ENCODE assay signal across 22 mouse cellular contexts in the genomic region with DNA sequence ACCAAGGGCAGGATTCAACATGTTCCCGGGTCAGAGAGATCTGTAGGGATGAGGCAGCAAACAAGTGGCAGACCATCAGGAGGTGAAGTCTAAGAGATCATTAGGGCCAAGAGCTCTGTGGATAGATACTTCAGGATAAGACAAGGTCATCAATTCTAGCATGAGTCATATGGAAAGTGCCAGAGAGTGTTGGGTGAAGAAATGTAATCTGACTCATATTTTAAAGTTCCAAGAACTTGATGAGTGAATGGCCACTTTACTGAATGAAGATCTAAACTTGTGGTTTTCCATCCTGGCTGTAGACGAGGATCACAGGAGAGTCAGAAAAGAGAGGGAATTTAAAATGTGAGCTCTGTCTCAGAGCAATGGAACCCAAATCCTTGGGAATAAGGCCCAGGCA.
DNase-seq lines count a peak whose midpoint lies in the region; ATAC-seq and TF ChIP-seq lines count a peak whose summit lies in the region.
"Had no signal": no experiment of that assay in that cellular context is flagged by ENCODE, and none has a peak within 500 bp of the region (broad histone marks: within the 10 kb centered on the region; RNA-seq: fewer than 3 reads in every experiment).

No protein-coding gene starts in this region.

- H3K4me3 ChIP-seq in CH12.LX (replicated peaks in 1 of 3; ENCODE audit: low read depth in 2 of 3, low read length in 2 of 3, poor library complexity in 1 of 3), result no peak overlapping the region
- H3K4me3 ChIP-seq in forebrain, embryonic 13.5 days, result no peak overlapping the region
- H3K4me3 ChIP-seq: embryonic facial prominence, embryonic 10.5 days; embryonic facial prominence, embryonic 12.5 days; forebrain, embryonic 10.5 days; forebrain, embryonic 12.5 days; forebrain, embryonic 15.5 days had no signal

- no peak for TF ChIP-seq RAD21 in CH12.LX (IDR thresholded peaks at IDR 0.05; ENCODE audit: low read depth, low read length)

- no peak for TF ChIP-seq EP300 in CH12.LX (IDR thresholded peaks at IDR 0.05; ENCODE audit: low read length)

- no peak for TF ChIP-seq CTCF in CH12.LX (conservative IDR thresholded peaks at IDR 0.05 in 1 of 2, IDR thresholded peaks at IDR 0.05 in 1 of 2; ENCODE audit: low read depth in 2 of 2, low read length in 2 of 2)

- H3K9me3 ChIP-seq in CH12.LX (replicated peaks; ENCODE audit: low read length), result peaks cover 5% of the 10 kb centered on the region
- no peaks in the 10 kb centered on the region for H3K9me3 ChIP-seq in forebrain, embryonic 13.5 days (replicated peaks)
- H3K9me3 ChIP-seq: embryonic facial prominence, embryonic 10.5 days; embryonic facial prominence, embryonic 12.5 days; forebrain, embryonic 10.5 days; forebrain, embryonic 12.5 days; forebrain, embryonic 15.5 days had no signal

- H3K79me2 ChIP-seq in CH12.LX (replicated peaks; ENCODE audit: control insufficient read depth, extremely low read depth, insufficient read depth, poor library complexity, severe bottlenecking), result no peaks in the 10 kb centered on the region

- no peak overlapping the region for H3K9ac ChIP-seq in CH12.LX (ENCODE audit: insufficient read depth, low read depth)
- H3K9ac ChIP-seq in forebrain, embryonic 13.5 days, result no peak overlapping the region
- H3K9ac ChIP-seq: embryonic facial prominence, embryonic 12.5 days; forebrain, embryonic 12.5 days; forebrain, embryonic 15.5 days; forebrain, postnatal 0 days had no signal

- H3K27ac ChIP-seq in CH12.LX (ENCODE audit: insufficient read depth, low read depth), result no peak overlapping the region
- H3K27ac ChIP-seq in forebrain, embryonic 13.5 days, result no peak overlapping the region
- H3K27ac ChIP-seq: embryonic facial prominence, embryonic 10.5 days; embryonic facial prominence, embryonic 12.5 days; forebrain, embryonic 10.5 days; forebrain, embryonic 12.5 days; forebrain, embryonic 15.5 days had no signal

- no peaks in the 10 kb centered on the region for H3K36me3 ChIP-seq in CH12.LX (replicated peaks in 1 of 2; ENCODE audit: control insufficient read depth in 1 of 2, insufficient read depth in 1 of 2, low read length in 1 of 2)
- H3K36me3 ChIP-seq in forebrain, embryonic 13.5 days (ENCODE audit: poor library complexity, severe bottlenecking), result no peaks in the 10 kb centered on the region
- H3K36me3 ChIP-seq: embryonic facial prominence, embryonic 10.5 days; embryonic facial prominence, embryonic 12.5 days; forebrain, embryonic 10.5 days; forebrain, embryonic 12.5 days; forebrain, embryonic 15.5 days had no signal

- peak; percentile 45 for DNase-seq in 3134 (ENCODE audit: extremely low read depth, insufficient read length, low spot score)
- peak; percentile 88 for DNase-seq in 3T3-L1 (ENCODE audit: low read depth, low spot score)
- DNase-seq in CH12.LX (ENCODE audit: extremely low read depth), result peak; percentile 11
- DNase-seq in NIH3T3 (ENCODE audit: low read depth), result peak; percentile 78
- DNase-seq in urinary bladder, postnatal 4 days (ENCODE audit: low spot score in 2 of 2), result no peak
- DNase-seq in neural tube, embryonic 10.5 days (ENCODE audit: extremely low spot score, low spot score), result no peak
- DNase-seq in retina, postnatal 1 day, result no peak
- DNase-seq: adrenal gland, adult 8-10 months; adrenal gland, postnatal 14 days; cerebellum, adult 11-12 months; cerebellum, adult 2 months; cerebellum, adult 9-10 months; cerebellum, postnatal 10 days; cerebellum, postnatal 25 days; forebrain, postnatal 0 days had no signal

- no peak for ATAC-seq in forebrain, embryonic 13.5 days
- ATAC-seq: CD4-positive, CD25-positive, alpha-beta regulatory T cell, adult 4 months; forebrain, embryonic 15.5 days; forebrain, postnatal 0 days had no signal

- H3K4me1 ChIP-seq in CH12.LX (ENCODE audit: control insufficient read depth in 1 of 2, insufficient read depth in 2 of 2), result no peaks in the 10 kb centered on the region; a peak in 1 of 4 replicates
- no peaks in the 10 kb centered on the region for H3K4me1 ChIP-seq in forebrain, embryonic 13.5 days
- H3K4me1 ChIP-seq: embryonic facial prominence, embryonic 10.5 days; embryonic facial prominence, embryonic 12.5 days; forebrain, embryonic 10.5 days; forebrain, embryonic 12.5 days; forebrain, embryonic 15.5 days had no signal

- in situ Hi-C loops in CH12.LX (cut with MboI; ENCODE audit: low pct_ligation_motif_present, low pct_unique_long_range_greater_than_20kb, low sequenced_read_pairs), result no loop called here

- dilution Hi-C loops in CH12.LX (cut with MboI; ENCODE audit: extremely low pct_ligation_motif_present, extremely low pct_unique_long_range_greater_than_20kb, low sequenced_read_pairs), result no loop called here

- TF ChIP-seq POLR2A in CH12.LX (IDR thresholded peaks at IDR 0.05; ENCODE audit: low read depth, low read length), result no peak

- 97% methylated on average over 2 of the region's 2 CpGs for WGBS in forebrain, embryonic 13.5 days

- H3K27me3 ChIP-seq in CH12.LX (replicated peaks), result no peaks in the 10 kb centered on the region
- H3K27me3 ChIP-seq in forebrain, embryonic 13.5 days, result no peaks in the 10 kb centered on the region
- H3K27me3 ChIP-seq: embryonic facial prominence, embryonic 12.5 days; forebrain, embryonic 12.5 days; forebrain, embryonic 15.5 days had no signal

- H3K4me2 ChIP-seq in CH12.LX (ENCODE audit: insufficient read depth, low read depth, poor library complexity, severe bottlenecking), result no peak overlapping the region
- H3K4me2 ChIP-seq in forebrain, embryonic 13.5 days, result no peak overlapping the region
- H3K4me2 ChIP-seq: embryonic facial prominence, embryonic 12.5 days; forebrain, embryonic 12.5 days; forebrain, embryonic 15.5 days had no signal

TF ChIP-seq in CH12.LX, 34 proteins besides CTCF, POLR2A, EP300 and RAD21:
- TF ChIP-seq IRF4 (IDR thresholded peaks at IDR 0.05; ENCODE audit: low read depth, low read length) (no peak), E2F4 (IDR thresholded peaks at IDR 0.05; ENCODE audit: insufficient replicate concordance, low read depth, low read length) (no peak), MXI1 (IDR thresholded peaks at IDR 0.05; ENCODE audit: low read depth, low read length) (no peak), ZC3H11A (IDR thresholded peaks at IDR 0.05; ENCODE audit: low read depth, low read length) (no peak), ZNF384 (IDR thresholded peaks at IDR 0.05; ENCODE audit: low read depth, low read length) (no peak), MAX (IDR thresholded peaks at IDR 0.05; ENCODE audit: low read length) (no peak), JUN (IDR thresholded peaks at IDR 0.05; ENCODE audit: insufficient read depth, low read depth, low read length) (no peak), JUND (conservative IDR thresholded peaks at IDR 0.05; ENCODE audit: low read depth, low read length) (no peak), MAFK (IDR thresholded peaks at IDR 0.05; ENCODE audit: insufficient replicate concordance, low read length) (no peak), PAX5 (IDR thresholded peaks at IDR 0.05; ENCODE audit: low read length) (no peak), USF1 (IDR thresholded peaks at IDR 0.05; ENCODE audit: low read depth, low read length) (no peak), POLR2AphosphoS2 (IDR thresholded peaks at IDR 0.05; ENCODE audit: low read depth, low read length) (no peak), CHD1 (IDR thresholded peaks at IDR 0.05; ENCODE audit: low read depth, low read length) (no peak), UBTF (IDR thresholded peaks at IDR 0.05; ENCODE audit: low read depth, low read length) (no peak), HCFC1 (IDR thresholded peaks at IDR 0.05; ENCODE audit: low read depth, low read length) (no peak), ZKSCAN1 (IDR thresholded peaks at IDR 0.05; ENCODE audit: borderline replicate concordance, low read depth, low read length) (no peak)

Comparison
In these comparisons a context has a peak if more than half of its experiments do, and no peak if none do; other contexts are left out.
1. DNase-seq: peak in 3134 (single experiment), 3T3-L1 (single experiment), CH12.LX (single experiment) and NIH3T3 (single experiment); none in urinary bladder, postnatal 4 days (0 of 2), neural tube, embryonic 10.5 days (single experiment) and retina, postnatal 1 day (single experiment).